Mouse (Mus musculus) brown adipose tissue, adult 24 weeks (tissue): ENCODE data around the gene Slc12a3. TPM values are rescaled to one million over a fixed set of nuclear protein-coding genes. Genes with fewer than 3 reads are reported as not detected.

Experiments
- H3K27ac ChIP-seq: fragments of 200-500 bp; replicated peaks from 2 replicates; pipeline ENCODE4 v1.5.1; 2012; ENCODE audit warnings: low read depth, mild to moderate bottlenecking, low read length
- H3K4me1 ChIP-seq: fragments of 200-500 bp; 2 replicates; pipeline ENCODE4 v1.6.1; 2012; ENCODE audit warnings: low read length, mixed read lengths; ENCODE audit not compliant: control insufficient read depth, insufficient read depth, insufficient read length
- H3K4me3 ChIP-seq: fragments of 200-500 bp; 2 replicates; pipeline ENCODE4 v1.5.1; 2012; ENCODE audit warnings: low read depth, mild to moderate bottlenecking, low read length, moderate library complexity; ENCODE audit not compliant: insufficient read depth
- polyA plus RNA-seq: library from polyadenylated mRNA; stranded (reverse); fragments of >200 nt; gene quantifications from 2 replicates; pipeline ENCODE4 v1.2.4, GENCODE M21; 2012; ENCODE audit not compliant: missing spikeins, insufficient read depth, insufficient read length

Gene Slc12a3
- polyA plus RNA-seq, 1 experiment = not detected

- H3K4me3 ChIP-seq = no peak overlapping the region
- peaks cover 17% of the 10 kb centered on the region for H3K4me1 ChIP-seq
- H3K27ac ChIP-seq = peak overlapping the region; percentile 54
Measured at GRCm38 (mm10) chr8:94377031-94377430, 48.0 kb downstream of the Slc12a3 start.

GRCm38 (mm10) chr8:94377714-94378205, 48.8 kb downstream of the Slc12a3 start:
- Histone ChIP-seq H3K4me1 (peaks cover 12% of the 10 kb centered on the region), H3K27ac (peak overlapping the region; percentile 54), H3K4me3 (no peak overlapping the region)

DNA sequence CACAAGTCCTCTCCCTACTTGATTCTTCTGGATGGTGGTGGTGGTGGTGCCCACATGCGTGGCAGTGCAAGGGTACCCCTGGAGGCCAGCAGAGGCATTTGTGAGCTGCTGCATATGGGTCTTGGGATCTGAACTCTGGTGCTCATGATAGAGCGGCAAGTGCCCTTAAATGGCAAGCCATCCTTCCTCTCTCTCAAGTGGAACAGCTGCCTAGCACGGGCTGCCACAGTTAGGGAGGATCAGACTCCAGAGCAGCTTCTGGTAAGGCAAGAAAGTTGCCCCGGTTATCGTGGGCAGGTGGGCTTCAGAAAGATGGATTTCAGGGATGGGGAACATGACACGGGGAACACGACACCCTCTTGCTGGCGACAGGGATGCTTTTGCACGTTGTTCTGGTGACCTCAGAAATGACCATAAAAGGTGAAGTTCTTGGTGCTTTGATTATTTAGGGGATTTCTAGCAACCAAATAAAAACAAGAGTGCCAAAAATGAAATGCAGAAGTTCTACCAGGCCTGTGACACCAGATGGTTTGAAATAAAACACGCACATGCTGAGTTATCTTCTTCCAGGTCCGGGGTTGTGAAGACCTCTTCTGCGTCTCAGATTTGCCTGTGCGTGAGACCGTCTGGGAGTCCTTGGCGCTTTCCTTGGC, 49.9 kb downstream of the Slc12a3 start:
- H3K27ac ChIP-seq = no peak overlapping the region
- H3K4me3 ChIP-seq = no peak overlapping the region
- H3K4me1 ChIP-seq = peaks cover 12% of the 10 kb centered on the region

- Histone ChIP-seq H3K4me1 (peaks cover 12% of the 10 kb centered on the region), H3K4me3 (no peak overlapping the region), H3K27ac (no peak overlapping the region)
Measured at GRCm38 (mm10) chr8:94379686-94380085, 50.7 kb downstream of the Slc12a3 start.

GRCm38 (mm10) chr8:94384166-94384565, 55.2 kb downstream of the Slc12a3 start:
- no peak overlapping the region for H3K4me3 ChIP-seq
- H3K27ac ChIP-seq = no peak overlapping the region

DNA sequence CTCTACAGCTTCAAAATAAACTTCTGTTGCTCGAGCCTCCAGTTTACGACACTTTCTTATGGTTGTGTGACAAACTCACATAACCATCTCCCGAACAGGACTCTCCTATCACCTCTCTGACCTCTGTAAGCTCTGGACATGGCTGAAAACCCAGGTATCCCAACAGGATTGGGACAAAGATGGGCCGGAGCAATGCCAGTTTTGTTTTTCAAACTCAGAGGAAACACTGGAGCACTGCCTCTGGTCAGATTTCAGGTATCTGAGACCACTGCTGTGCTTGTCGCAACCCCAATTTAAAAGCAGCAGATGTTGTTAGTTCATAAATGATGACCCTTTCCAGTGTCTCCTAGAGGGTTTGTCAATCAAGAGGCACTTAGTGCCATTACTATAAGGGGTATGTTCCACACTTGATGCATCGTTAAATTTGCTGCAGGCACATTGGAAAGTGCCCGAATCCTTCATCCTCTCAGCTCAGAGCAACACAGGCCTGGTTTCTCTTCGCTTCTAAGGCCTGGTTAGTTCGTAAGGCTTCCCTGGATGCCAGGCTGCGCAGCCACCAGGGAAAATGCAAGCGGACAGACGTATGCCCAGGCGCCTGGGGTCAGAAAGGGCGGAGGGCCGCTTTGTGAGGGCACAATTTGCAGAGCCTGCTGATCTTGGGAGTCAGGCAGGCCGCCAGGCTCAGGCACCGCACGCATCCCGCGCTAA, 56.7 kb downstream of the Slc12a3 start:
- peak overlapping the region; percentile 97 for H3K27ac ChIP-seq
- peak overlapping the region; percentile 84 for H3K4me3 ChIP-seq
- H3K4me1 ChIP-seq = peaks cover 2% of the 10 kb centered on the region; the same call in 1 of the 2 replicates

More at GRCm38 (mm10) chr8:94384166-94384565, 55.2 kb downstream of the Slc12a3 start:
- H3K4me1 ChIP-seq = peaks cover 2% of the 10 kb centered on the region; the same call in 1 of the 2 replicates

- H3K4me3 ChIP-seq = peak within 1 kb of the TSS; percentile 94
- peaks cover 2% of the 10 kb centered on the region; the same call in 1 of the 2 replicates for H3K4me1 ChIP-seq
- peak within 1 kb of the TSS; percentile 98 for H3K27ac ChIP-seq
Measured at GRCm38 (mm10) chr8:94386214-94387026, 57.4 kb downstream of the Slc12a3 start, which contains the start of gene Herpud1. TSS of gene Herpud1 (plus strand) at chr8:94386438.

GRCm38 (mm10) chr8:94387027-94387684, 58.2 kb downstream of the Slc12a3 start:
- Histone ChIP-seq H3K4me1 (peaks cover 2% of the 10 kb centered on the region; the same call in 1 of the 2 replicates), H3K4me3 (peak overlapping the region; percentile 94), H3K27ac (peak overlapping the region; percentile 98)

DNA sequence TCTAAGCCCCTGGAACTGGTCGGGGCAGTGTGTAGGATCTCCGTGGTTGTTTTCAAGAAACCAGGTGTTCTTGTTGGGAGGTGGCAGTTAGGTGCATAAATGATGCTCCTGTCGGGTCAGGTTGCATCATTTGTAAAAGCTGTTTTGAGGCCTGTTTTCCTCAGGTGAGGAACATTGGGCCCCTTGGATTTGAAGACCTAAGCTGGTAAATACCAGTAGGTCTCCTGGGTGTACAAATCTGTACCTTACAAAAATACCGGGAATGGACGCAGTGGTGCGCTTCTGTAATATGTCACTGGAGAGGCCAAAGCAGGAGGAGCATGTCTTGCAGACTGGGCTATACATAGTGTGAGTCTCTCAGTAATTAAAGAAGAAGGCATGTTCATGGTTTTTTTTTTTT, 58.8 kb downstream of the Slc12a3 start:
- Histone ChIP-seq H3K4me3 (peak overlapping the region; percentile 72), H3K4me1 (peaks cover 2% of the 10 kb centered on the region; the same call in 1 of the 2 replicates), H3K27ac (peak overlapping the region; percentile 81)

- Histone ChIP-seq H3K4me3 (no peak overlapping the region), H3K27ac (no peak overlapping the region), H3K4me1 (peaks cover 2% of the 10 kb centered on the region; the same call in 1 of the 2 replicates)
Measured at GRCm38 (mm10) chr8:94389531-94389930, 60.5 kb downstream of the Slc12a3 start.

DNA sequence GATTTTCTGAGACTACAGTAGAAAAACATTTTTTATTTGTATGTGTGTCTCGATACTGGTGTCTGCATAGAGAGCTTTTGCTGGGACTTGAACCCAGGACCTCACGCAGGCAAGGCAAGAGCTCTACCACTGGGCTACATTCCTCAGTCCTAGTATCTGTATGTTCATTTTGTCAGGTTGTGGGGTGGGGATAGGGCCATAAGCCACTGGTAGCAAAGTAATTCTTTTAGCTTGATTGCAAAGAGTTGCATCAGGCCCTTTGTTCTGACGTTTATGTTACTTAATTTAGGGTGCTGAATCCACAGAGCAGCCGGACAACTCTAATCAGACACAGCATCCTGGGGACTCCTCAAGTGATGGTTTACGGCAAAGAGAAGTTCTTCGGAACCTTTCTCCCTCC, 61.4 kb downstream of the Slc12a3 start:
- H3K27ac ChIP-seq = no peak overlapping the region
- H3K4me1 ChIP-seq = peaks cover 2% of the 10 kb centered on the region; the same call in 1 of the 2 replicates
- H3K4me3 ChIP-seq = no peak overlapping the region

GRCm38 (mm10) chr8:94390910-94391309, 61.9 kb downstream of the Slc12a3 start:
- Histone ChIP-seq H3K4me1 (0 out of 2 replicates have a peak, but pooled peaks cover 2% of the 10 kb centered on the region), H3K4me3 (no peak overlapping the region), H3K27ac (no peak overlapping the region)

- Histone ChIP-seq H3K4me1 (0 out of 2 replicates have a peak, but pooled peaks cover 2% of the 10 kb centered on the region), H3K4me3 (no peak overlapping the region), H3K27ac (no peak overlapping the region)
Measured at GRCm38 (mm10) chr8:94392147-94392546, 63.1 kb downstream of the Slc12a3 start.

DNA sequence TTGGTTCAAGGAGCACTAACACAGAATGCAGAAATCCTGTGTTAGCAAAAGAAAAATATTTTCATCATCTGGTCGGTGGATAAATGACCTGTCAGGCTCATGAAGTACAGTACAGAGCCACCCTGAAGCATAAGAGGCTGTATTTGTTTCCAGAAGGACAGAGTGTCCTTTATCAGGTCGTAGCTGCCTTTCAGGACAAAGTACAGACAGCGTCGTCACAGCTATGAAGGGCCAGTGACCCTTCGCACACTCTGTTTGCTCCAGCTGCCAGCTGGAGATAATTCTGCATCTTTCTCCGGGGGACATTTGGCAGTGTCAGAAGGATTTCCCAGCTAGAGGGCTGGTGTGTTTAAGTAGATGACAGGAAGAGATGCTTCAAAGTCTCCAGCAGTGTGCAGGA, 63.6 kb downstream of the Slc12a3 start:
- Histone ChIP-seq H3K4me3 (no peak overlapping the region), H3K4me1 (0 out of 2 replicates have a peak, but pooled peaks cover 2% of the 10 kb centered on the region), H3K27ac (no peak overlapping the region)
